Mouse (Mus musculus) midbrain, embryonic 12.5 days (tissue): ENCODE results near the gene Ssr2. TPM values are rescaled to one million over a fixed set of nuclear protein-coding genes. Genes with fewer than 3 reads are reported as not detected.

Experiments used
- ATAC-seq: fragments of 200-750 bp; cut with Nextera tagmentation; 2 replicates; pipeline ENCODE4 v1.8.0; 2017; ENCODE audit warnings: low read depth, moderate TSS enrichment, moderate library complexity; ENCODE audit not compliant: low FRiP score
- H3K27ac ChIP-seq: fragments of 300-500 bp; sonication (generic); replicated peaks from 2 replicates; pipeline ENCODE4 v1.5.1; 2016; ENCODE audit warnings: mild to moderate bottlenecking
- H3K27me3 ChIP-seq: fragments of 300-500 bp; sonication (generic); 2 replicates; pipeline ENCODE4 v1.6.1; 2016; ENCODE audit warnings: mild to moderate bottlenecking
- H3K36me3 ChIP-seq: fragments of 300-500 bp; sonication (generic); 2 replicates; pipeline ENCODE4 v1.6.1; 2016
- H3K4me1 ChIP-seq: fragments of 300-500 bp; sonication (generic); 2 replicates; pipeline ENCODE4 v1.6.1; 2016
- H3K4me2 ChIP-seq: fragments of 300-500 bp; sonication (generic); replicated peaks from 2 replicates; pipeline ENCODE4 v1.6.1; 2016; ENCODE audit warnings: mild to moderate bottlenecking, moderate library complexity
- H3K4me3 ChIP-seq: fragments of 300-500 bp; sonication (generic); 2 replicates; pipeline ENCODE4 v1.5.1; 2016; ENCODE audit warnings: mild to moderate bottlenecking
- H3K9ac ChIP-seq: fragments of 300-500 bp; sonication (generic); replicated peaks from 2 replicates; pipeline ENCODE4 v1.6.1; 2016; ENCODE audit warnings: mild to moderate bottlenecking, moderate library complexity
- H3K9me3 ChIP-seq: fragments of 300-500 bp; sonication (generic); 2 replicates; pipeline ENCODE4 v1.6.1; 2016; ENCODE audit warnings: mild to moderate bottlenecking
- WGBS: fragments of 180-500 bp; shearing (Covaris S2); methylation state at CpG from one replicate; pipeline ENCODE4 v1.1.7; 2016; 5-methylcytosine and 5-hydroxymethylcytosine counted together
- microRNA counts: library from miRNA; unstranded; fragments of <30 nt; microRNA quantifications from one replicate; lab custom pipeline; 2017
- microRNA-seq: library from miRNA; unstranded; fragments of <30 nt; microRNA quantifications from one replicate; pipeline ENCODE4, GENCODE M21; 2017
- polyA plus RNA-seq: library from polyadenylated mRNA; unstranded; fragments of >200 nt; fragmentation: Nextera tagmentation; extraction: Ambion mirVana; gene quantifications from 2 replicates; pipeline ENCODE4 v1.2.1, GENCODE M21; 2016

Ssr2 gene
- polyA plus RNA-seq, 1 experiment from 2014 or later, result 137 TPM

- Histone ChIP-seq H3K36me3 (peaks cover 88% of the 10 kb centered on the region), H3K27ac (no peak overlapping the region), H3K27me3 (no peaks in the 10 kb centered on the region), H3K4me2 (no peak overlapping the region), H3K4me1 (peaks cover 10% of the 10 kb centered on the region; the same call in 1 of the 2 replicates), H3K9me3 (0 out of 2 replicates have a peak, but pooled peaks cover 2% of the 10 kb centered on the region), H3K4me3 (no peak overlapping the region), H3K9ac (no peak overlapping the region)
- ATAC-seq, result 0 out of 2 replicates have a peak, but pooled peaks have one; percentile 19
- 81% methylated on average over 12 of the region's 12 CpGs for WGBS
Observed at GRCm38 (mm10) chr3:88631921-88632587, 56.4 kb downstream of the Ssr2 start.

GRCm38 (mm10) chr3:88633056-88633455, 57.4 kb downstream of the Ssr2 start:
- Histone ChIP-seq H3K4me1 (0 out of 2 replicates have a peak, but pooled peaks cover 6% of the 10 kb centered on the region), H3K4me3 (no peak overlapping the region), H3K9me3 (0 out of 2 replicates have a peak, but pooled peaks cover 3% of the 10 kb centered on the region), H3K36me3 (peaks cover 92% of the 10 kb centered on the region), H3K27me3 (no peaks in the 10 kb centered on the region), H3K9ac (no peak overlapping the region), H3K4me2 (no peak overlapping the region), H3K27ac (no peak overlapping the region)
- 96% methylated on average over 10 of the region's 10 CpGs for WGBS
- no peak for ATAC-seq

GRCm38 (mm10) chr3:88635506-88636275, 60.0 kb downstream of the Ssr2 start:
- Histone ChIP-seq H3K36me3 (peaks cover 97% of the 10 kb centered on the region), H3K4me1 (no peaks in the 10 kb centered on the region), H3K27ac (no peak overlapping the region), H3K9ac (no peak overlapping the region), H3K4me2 (no peak overlapping the region), H3K9me3 (0 out of 2 replicates have a peak, but pooled peaks cover 3% of the 10 kb centered on the region), H3K27me3 (no peaks in the 10 kb centered on the region), H3K4me3 (no peak overlapping the region)
- ATAC-seq, result no peak
- WGBS, result 89% methylated on average over 19 of the region's 19 CpGs

GRCm38 (mm10) chr3:88636555-88636986, 60.9 kb downstream of the Ssr2 start:
- WGBS, result 96% methylated on average over 8 of the region's 8 CpGs
- Histone ChIP-seq H3K4me2 (no peak overlapping the region), H3K9ac (no peak overlapping the region), H3K27ac (no peak overlapping the region), H3K27me3 (no peaks in the 10 kb centered on the region), H3K36me3 (peaks cover 97% of the 10 kb centered on the region), H3K4me1 (no peaks in the 10 kb centered on the region), H3K4me3 (no peak overlapping the region), H3K9me3 (0 out of 2 replicates have a peak, but pooled peaks cover 3% of the 10 kb centered on the region)
- no peak for ATAC-seq

- no peak for ATAC-seq
- Histone ChIP-seq H3K4me3 (no peak overlapping the region), H3K9ac (no peak overlapping the region), H3K4me2 (no peak overlapping the region), H3K9me3 (0 out of 2 replicates have a peak, but pooled peaks cover 3% of the 10 kb centered on the region), H3K27me3 (no peaks in the 10 kb centered on the region), H3K4me1 (no peaks in the 10 kb centered on the region), H3K27ac (no peak overlapping the region), H3K36me3 (peaks cover 97% of the 10 kb centered on the region)
- WGBS, result 95% methylated on average over 5 of the region's 5 CpGs
Observed at GRCm38 (mm10) chr3:88637134-88637533, 61.5 kb downstream of the Ssr2 start.

MicroRNAs within 50 kb of the gene (microRNA counts, 519-probe panel; counts per million panel counts)
- not detected for microRNA mmu-miR-1905 (lab: Ali Mortazavi, UCI)

Small RNAs within 50 kb of the gene (microRNA-seq; reads per million reads assigned to microRNA genes)
- not detected for gene Mir1905

Other genes starting within 250 kb of the Ssr2 start
- gene Tmem79, start 239.7 kb upstream of the Ssr2 start, polyA plus RNA-seq, result 1.9 and 2.3 TPM in 2 replicates
- 94.1 and 101 TPM in 2 replicates for gene Smg5, start 239.6 kb upstream of the Ssr2 start, polyA plus RNA-seq
- gene Paqr6, start 211.3 kb upstream of the Ssr2 start, polyA plus RNA-seq, result 0.82 and 0.89 TPM in 2 replicates
- gene Bglap3, start 203.1 kb upstream of the Ssr2 start, polyA plus RNA-seq, result 0.10 TPM in 1 of 2 replicates, not detected in the other
- not detected in 2 replicates for gene Bglap2, start 197.2 kb upstream of the Ssr2 start, polyA plus RNA-seq
- not detected in 2 replicates for gene Bglap, start 191.4 kb upstream of the Ssr2 start, polyA plus RNA-seq
- 100.0 and 101 TPM in 2 replicates for gene Pmf1, start 165.5 kb upstream of the Ssr2 start, polyA plus RNA-seq
- 23.6 and 24.6 TPM in 2 replicates for gene Slc25a44, start 150.7 kb upstream of the Ssr2 start, polyA plus RNA-seq
- gene Sema4a, start 114.7 kb upstream of the Ssr2 start, polyA plus RNA-seq, result 19.3 and 20.3 TPM in 2 replicates
- 34.3 and 42.8 TPM in 2 replicates for gene Lmna, start 65.9 kb upstream of the Ssr2 start, polyA plus RNA-seq
- 47.8 and 49.9 TPM in 2 replicates for gene Mex3a, start 43.5 kb upstream of the Ssr2 start, polyA plus RNA-seq
- gene Rab25, start 27.6 kb upstream of the Ssr2 start, polyA plus RNA-seq, result 0.21 and 0.47 TPM in 2 replicates
- 137 and 152 TPM in 2 replicates for gene Lamtor2, start 22.8 kb upstream of the Ssr2 start, polyA plus RNA-seq
- gene Ubqln4, start 22.1 kb upstream of the Ssr2 start, polyA plus RNA-seq, result 64.7 and 71.2 TPM in 2 replicates
- gene Arhgef2, start 30.1 kb downstream of the Ssr2 start, polyA plus RNA-seq, result 143 and 150 TPM in 2 replicates
- gene Rxfp4, start 77.3 kb downstream of the Ssr2 start, polyA plus RNA-seq, result not detected in 2 replicates
- 122 and 123 TPM in 2 replicates for gene Khdc4, start 109.9 kb downstream of the Ssr2 start, polyA plus RNA-seq
- 43.6 and 44.7 TPM in 2 replicates for gene Rit1, start 141.0 kb downstream of the Ssr2 start, polyA plus RNA-seq
- 200 and 205 TPM in 2 replicates for gene Syt11, start 199.3 kb downstream of the Ssr2 start, polyA plus RNA-seq